Mouse (Mus musculus) kidney, adult 9 months (tissue): ENCODE data around the gene Slc9a9.

Source experiments
- DNase-seq: peaks from one replicate; pipeline ENCODE4 v3.0.0; 2022

The Slc9a9 gene

GRCm38 (mm10) chr9:95161699-95162098 is 492.0 kb downstream of the Slc9a9 start:
- no peak for DNase-seq

- peak; percentile 28 for DNase-seq
Observed at GRCm38 (mm10) chr9:95166224-95166623, 496.5 kb downstream of the Slc9a9 start.

GRCm38 (mm10) chr9:95167806-95168205 is 498.1 kb downstream of the Slc9a9 start:
- no peak for DNase-seq

- DNase-seq: peak; percentile 35
Observed at GRCm38 (mm10) chr9:95168487-95169008, 498.8 kb downstream of the Slc9a9 start.

- DNase-seq: no peak
Observed at GRCm38 (mm10) chr9:95178170-95178569, 508.5 kb downstream of the Slc9a9 start.

GRCm38 (mm10) chr9:95180005-95180404 is 510.3 kb downstream of the Slc9a9 start:
- DNase-seq: no peak

GRCm38 (mm10) chr9:95180569-95180968 is 510.9 kb downstream of the Slc9a9 start:
- DNase-seq: no peak

- DNase-seq: no peak
Observed at GRCm38 (mm10) chr9:95181241-95182043, 511.7 kb downstream of the Slc9a9 start.

- no peak for DNase-seq
Observed at GRCm38 (mm10) chr9:95182272-95182671, 512.6 kb downstream of the Slc9a9 start.

GRCm38 (mm10) chr9:95184453-95184852 is 514.7 kb downstream of the Slc9a9 start:
- peak; percentile 56 for DNase-seq

GRCm38 (mm10) chr9:95185840-95186239 is 516.1 kb downstream of the Slc9a9 start:
- DNase-seq: peak; percentile 36

GRCm38 (mm10) chr9:95186386-95187289 is 516.9 kb downstream of the Slc9a9 start:
- DNase-seq: no peak

- peak; percentile 37 for DNase-seq
Observed at GRCm38 (mm10) chr9:95188362-95189217, 518.9 kb downstream of the Slc9a9 start.

GRCm38 (mm10) chr9:95189218-95189605 is 519.5 kb downstream of the Slc9a9 start:
- DNase-seq: no peak

GRCm38 (mm10) chr9:95191442-95191841 is 521.7 kb downstream of the Slc9a9 start:
- DNase-seq: no peak

- no peak for DNase-seq
Observed at GRCm38 (mm10) chr9:95192901-95193532, 523.3 kb downstream of the Slc9a9 start.

GRCm38 (mm10) chr9:95193672-95194071 is 524.0 kb downstream of the Slc9a9 start:
- no peak for DNase-seq

- DNase-seq: peak; percentile 64
Observed at GRCm38 (mm10) chr9:95194158-95194557, 524.4 kb downstream of the Slc9a9 start.

GRCm38 (mm10) chr9:95207661-95208060 is 538.0 kb downstream of the Slc9a9 start:
- no peak for DNase-seq

GRCm38 (mm10) chr9:95208681-95209080 is 539.0 kb downstream of the Slc9a9 start:
- DNase-seq: no peak

- DNase-seq: peak; percentile 66
Observed at GRCm38 (mm10) chr9:95220009-95220408, 550.3 kb downstream of the Slc9a9 start.

GRCm38 (mm10) chr9:95221310-95221709 is 551.6 kb downstream of the Slc9a9 start:
- DNase-seq: peak; percentile 21
